8 mouse cellular contexts compared by ENCODE assay signal in the genomic region with DNA sequence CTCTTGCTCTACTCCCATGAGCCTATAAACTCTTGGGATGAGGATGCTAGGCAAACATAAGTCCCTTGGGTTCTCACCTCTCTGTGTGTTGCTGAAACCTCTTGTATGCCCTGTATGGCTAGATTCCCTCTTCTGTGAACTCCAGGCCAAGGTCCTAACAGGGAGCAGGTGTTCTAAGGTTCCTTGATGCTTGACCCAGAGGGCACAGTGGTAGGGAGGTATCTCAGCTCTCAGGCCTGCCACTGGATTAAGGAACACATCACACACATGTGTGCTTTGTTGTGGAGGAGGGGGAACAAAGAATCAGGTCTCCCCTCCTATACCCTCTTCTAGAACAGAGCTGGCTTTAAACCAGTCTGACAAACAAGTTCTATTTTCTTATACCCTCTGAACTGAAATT. TPM values are rescaled to one million over a fixed set of nuclear protein-coding genes. Genes with fewer than 3 reads are reported as not detected.
DNase-seq lines count a peak whose midpoint lies in the region; ATAC-seq lines count a peak whose summit lies in the region.

A gene (minus strand): TSS at position 101 of the 400 bp plus-strand sequence.

- no peak for ATAC-seq in kidney, embryonic 14.5 days (ENCODE audit: low FRiP score, low TSS enrichment)
- ATAC-seq in stomach, embryonic 14.5 days (ENCODE audit: insufficient number of reproducible peaks, insufficient read depth, low FRiP score, low read depth) = no peak

- peaks cover 7% of the 10 kb centered on the region; the same call in 1 of the 2 replicates for H3K4me1 ChIP-seq in kidney, embryonic 14.5 days (ENCODE audit: control insufficient read depth, insufficient read depth, low read length)
- peaks cover 14% of the 10 kb centered on the region for H3K4me1 ChIP-seq in heart, embryonic 10.5 days
- H3K4me1 ChIP-seq in stomach, embryonic 14.5 days (ENCODE audit: control insufficient read depth, insufficient read depth, low read length) = peaks cover 15% of the 10 kb centered on the region; the same call in 1 of the 2 replicates

- no peak within 1 kb of the TSS for H3K27ac ChIP-seq in kidney, embryonic 14.5 days (ENCODE audit: low read depth, low read length)
- H3K27ac ChIP-seq in heart, embryonic 10.5 days = no peak within 1 kb of the TSS
- H3K27ac ChIP-seq in stomach, embryonic 14.5 days (ENCODE audit: low read length) = no peak within 1 kb of the TSS

- H3K27me3 ChIP-seq in kidney, embryonic 14.5 days (ENCODE audit: control insufficient read depth, insufficient read depth, low read length) = no peaks in the 10 kb centered on the region
- no peaks in the 10 kb centered on the region for H3K27me3 ChIP-seq in heart, embryonic 10.5 days (ENCODE audit: insufficient read depth, poor library complexity, severe bottlenecking)
- no peaks in the 10 kb centered on the region for H3K27me3 ChIP-seq in stomach, embryonic 14.5 days (ENCODE audit: control insufficient read depth, insufficient read depth, low read length)

- H3K4me3 ChIP-seq in kidney, embryonic 14.5 days (ENCODE audit: low read length) = no peak within 1 kb of the TSS
- H3K4me3 ChIP-seq in heart, embryonic 10.5 days = no peak within 1 kb of the TSS
- no peak within 1 kb of the TSS for H3K4me3 ChIP-seq in stomach, embryonic 14.5 days (ENCODE audit: low read depth, low read length)

- H3K36me3 ChIP-seq in kidney, embryonic 14.5 days (ENCODE audit: control insufficient read depth, insufficient read depth, low read length) = no peaks in the 10 kb centered on the region
- no peaks in the 10 kb centered on the region for H3K36me3 ChIP-seq in heart, embryonic 10.5 days
- no peaks in the 10 kb centered on the region for H3K36me3 ChIP-seq in stomach, embryonic 14.5 days (ENCODE audit: control insufficient read depth, insufficient read depth, low read length)

- no peak within 1 kb of the TSS for H3K4me2 ChIP-seq in kidney, embryonic 14.5 days (replicated peaks; ENCODE audit: low read depth, low read length)
- no peak within 1 kb of the TSS for H3K4me2 ChIP-seq in stomach, embryonic 14.5 days (replicated peaks; ENCODE audit: low read depth, low read length)

- no peaks in the 10 kb centered on the region for H3K9me3 ChIP-seq in kidney, embryonic 14.5 days (ENCODE audit: control insufficient read depth, low read length)
- no peaks in the 10 kb centered on the region for H3K9me3 ChIP-seq in heart, embryonic 10.5 days
- H3K9me3 ChIP-seq in stomach, embryonic 14.5 days (ENCODE audit: control insufficient read depth, low read depth, low read length) = no peaks in the 10 kb centered on the region

- no peak within 1 kb of the TSS for H3K9ac ChIP-seq in kidney, embryonic 14.5 days (ENCODE audit: low read depth, low read length)
- no peak within 1 kb of the TSS for H3K9ac ChIP-seq in stomach, embryonic 14.5 days (replicated peaks; ENCODE audit: low read depth, low read length)

- DNase-seq in kidney, postnatal 10 days = no peak
- no peak for DNase-seq in adrenal gland, adult 2 months
- DNase-seq in heart, embryonic 10.5 days (ENCODE audit: low spot score) = no peak
- no peak for DNase-seq in left cerebral cortex, adult 8-10 months (ENCODE audit: low spot score in 2 of 2)
- DNase-seq in cerebellum, postnatal 10 days = no peak
- DNase-seq in cerebellum, postnatal 14 days = no peak

RNA-seq across cellular contexts. Expression of the gene that starts here (rescaled TPM):
- 60.1 and 61.6 TPM in 2 replicates for polyA plus RNA-seq in kidney, embryonic 14.5 days (2014; fragmentation: Nextera tagmentation; extraction: Ambion mirVana)
- total RNA-seq in adrenal gland, adult 2 months (2021) = 10 to 100 TPM; 13.9 to 24.8 TPM
- polyA plus RNA-seq in adrenal gland, adult 2 months (2012; rRNA removed) = 39.9 and 43.0 TPM in 2 replicates
- 37.3 and 48.0 TPM in 2 replicates for polyA plus RNA-seq in heart, embryonic 10.5 days (2016; fragmentation: Nextera tagmentation; extraction: Ambion mirVana)
- total RNA-seq in left cerebral cortex, adult 8-10 months (2022) = 10 to 100 TPM; 49.3 to 56.8 (median 52.9) TPM
- polyA plus RNA-seq in stomach, embryonic 14.5 days (2014; fragmentation: Nextera tagmentation; extraction: Ambion mirVana) = 58.1 and 60.7 TPM in 2 replicates
